Mouse (Mus musculus): ENCODE data around the gene Rhbdl1. TPM values are rescaled to one million over a fixed set of nuclear protein-coding genes. Genes with fewer than 3 reads are reported as not detected.
"Not testable (repeated sequence)": the region's sequence is repeated elsewhere in the genome, so short reads cannot be mapped to it uniquely, and the experiment has no call there.

Gene Rhbdl1
- polyA plus RNA-seq, 1 experiment from 2014 or later = 2.1 TPM

GRCm38 (mm10) chr17:25875171-25876136, 38.4 kb upstream of the Rhbdl1 start:
- Histone ChIP-seq H3K4me2 (ENCODE audit: low read depth, low read length, severe bottlenecking) (peak overlapping the region; percentile 87), H3K27me3 (ENCODE audit: control insufficient read depth, insufficient read depth, low read length) (no peaks in the 10 kb centered on the region), H3K27ac (ENCODE audit: low read depth, low read length) (peak overlapping the region; percentile 58), H3K4me3 (ENCODE audit: low read depth, low read length) (peak overlapping the region; percentile 57), H3K36me3 (ENCODE audit: control insufficient read depth, insufficient read depth, low read length) (no peaks in the 10 kb centered on the region; the same call in 1 of the 2 replicates), H3K9me3 (ENCODE audit: control insufficient read depth, low read length) (no peaks in the 10 kb centered on the region), H3K4me1 (replicated peaks; ENCODE audit: control insufficient read depth, insufficient read depth, low read length) (peaks cover 14% of the 10 kb centered on the region), H3K9ac (ENCODE audit: low read length) (peak overlapping the region; percentile 82)
- DNase-seq (ENCODE audit: low spot score) (peak; percentile 94), ATAC-seq (replicated peaks; ENCODE audit: low FRiP score) (peak; percentile 91)
- 1% methylated on average over 59 of the region's 59 CpGs for WGBS

- Histone ChIP-seq H3K9ac (ENCODE audit: low read length) (peak within 1 kb of the TSS; percentile 82), H3K27me3 (ENCODE audit: control insufficient read depth, insufficient read depth, low read length) (no peaks in the 10 kb centered on the region), H3K36me3 (ENCODE audit: control insufficient read depth, insufficient read depth, low read length) (no peaks in the 10 kb centered on the region; the same call in 1 of the 2 replicates), H3K4me3 (ENCODE audit: low read depth, low read length) (peak within 1 kb of the TSS; percentile 57), H3K27ac (ENCODE audit: low read depth, low read length) (peak within 1 kb of the TSS; percentile 58), H3K4me1 (replicated peaks; ENCODE audit: control insufficient read depth, insufficient read depth, low read length) (peaks cover 8% of the 10 kb centered on the region; the same call in 1 of the 2 replicates), H3K9me3 (ENCODE audit: control insufficient read depth, low read length) (no peaks in the 10 kb centered on the region), H3K4me2 (ENCODE audit: low read depth, low read length, severe bottlenecking) (peak within 1 kb of the TSS; percentile 87)
- WGBS = under 1% methylated on average over 25 of the region's 25 CpGs
- ATAC-seq (replicated peaks; ENCODE audit: low FRiP score) (peak; percentile 71), DNase-seq (ENCODE audit: low spot score) (peak; percentile 97)
Observed at GRCm38 (mm10) chr17:25874721-25875170, 37.7 kb upstream of the Rhbdl1 start, which contains the start of gene Mettl26. Gene Mettl26 (plus strand): TSS chr17:25875074.

- WGBS = 5% methylated on average over 14 of the region's 14 CpGs
- Histone ChIP-seq H3K4me3 (ENCODE audit: low read depth, low read length) (peak overlapping the region; percentile 57), H3K36me3 (ENCODE audit: control insufficient read depth, insufficient read depth, low read length) (no peaks in the 10 kb centered on the region; the same call in 1 of the 2 replicates), H3K4me2 (ENCODE audit: low read depth, low read length, severe bottlenecking) (peak overlapping the region; percentile 87), H3K4me1 (replicated peaks; ENCODE audit: control insufficient read depth, insufficient read depth, low read length) (peaks cover 8% of the 10 kb centered on the region; the same call in 1 of the 2 replicates), H3K9ac (ENCODE audit: low read length) (peak overlapping the region; percentile 58), H3K9me3 (ENCODE audit: control insufficient read depth, low read length) (no peaks in the 10 kb centered on the region), H3K27me3 (ENCODE audit: control insufficient read depth, insufficient read depth, low read length) (no peaks in the 10 kb centered on the region), H3K27ac (ENCODE audit: low read depth, low read length) (peak overlapping the region; percentile 47; the same call in 1 of the 2 replicates)
- ATAC-seq (replicated peaks; ENCODE audit: low FRiP score) (0 out of 2 replicates have a peak, but pooled peaks have one; percentile 3), DNase-seq (ENCODE audit: low spot score) (no peak)
Observed at GRCm38 (mm10) chr17:25874148-25874720, 37.1 kb upstream of the Rhbdl1 start.

GRCm38 (mm10) chr17:25873405-25874147, 36.5 kb upstream of the Rhbdl1 start:
- DNase-seq (ENCODE audit: low spot score) = no peak
- Histone ChIP-seq H3K4me1 (replicated peaks; ENCODE audit: control insufficient read depth, insufficient read depth, low read length) (peaks cover 12% of the 10 kb centered on the region; the same call in 1 of the 2 replicates), H3K4me2 (ENCODE audit: low read depth, low read length, severe bottlenecking) (peak overlapping the region; percentile 87; the same call in 1 of the 2 replicates), H3K36me3 (ENCODE audit: control insufficient read depth, insufficient read depth, low read length) (no peaks in the 10 kb centered on the region; the same call in 1 of the 2 replicates), H3K9ac (ENCODE audit: low read length) (0 out of 2 replicates have a peak overlapping the region, but pooled peaks have one; percentile 20), H3K9me3 (ENCODE audit: control insufficient read depth, low read length) (no peaks in the 10 kb centered on the region), H3K4me3 (ENCODE audit: low read depth, low read length) (peak overlapping the region; percentile 57; the same call in 1 of the 2 replicates), H3K27ac (ENCODE audit: low read depth, low read length) (no peak overlapping the region), H3K27me3 (ENCODE audit: control insufficient read depth, insufficient read depth, low read length) (no peaks in the 10 kb centered on the region)
- ATAC-seq (replicated peaks; ENCODE audit: low FRiP score) = no peak
- WGBS = 84% methylated on average over 11 of the region's 11 CpGs

GRCm38 (mm10) chr17:25872676-25873075, 35.6 kb upstream of the Rhbdl1 start:
- Histone ChIP-seq H3K9ac (ENCODE audit: low read length) (no peak overlapping the region), H3K4me1 (replicated peaks; ENCODE audit: control insufficient read depth, insufficient read depth, low read length) (peaks cover 17% of the 10 kb centered on the region), H3K4me3 (ENCODE audit: low read depth, low read length) (no peak overlapping the region), H3K27ac (ENCODE audit: low read depth, low read length) (no peak overlapping the region), H3K36me3 (ENCODE audit: control insufficient read depth, insufficient read depth, low read length) (no peaks in the 10 kb centered on the region), H3K27me3 (ENCODE audit: control insufficient read depth, insufficient read depth, low read length) (no peaks in the 10 kb centered on the region), H3K4me2 (ENCODE audit: low read depth, low read length, severe bottlenecking) (no peak overlapping the region), H3K9me3 (ENCODE audit: control insufficient read depth, low read length) (no peaks in the 10 kb centered on the region)
- WGBS = 89% methylated on average over 3 of the region's 3 CpGs
- ATAC-seq (replicated peaks; ENCODE audit: low FRiP score) (no peak), DNase-seq (ENCODE audit: low spot score) (no peak)

GRCm38 (mm10) chr17:25871566-25871965, 34.5 kb upstream of the Rhbdl1 start:
- not testable (repeated sequence) for H3K27me3 ChIP-seq (ENCODE audit: control insufficient read depth, insufficient read depth, low read length); H3K27ac ChIP-seq (ENCODE audit: low read depth, low read length); DNase-seq (ENCODE audit: low spot score); H3K4me2 ChIP-seq (ENCODE audit: low read depth, low read length, severe bottlenecking); H3K4me3 ChIP-seq (ENCODE audit: low read depth, low read length); H3K36me3 ChIP-seq (ENCODE audit: control insufficient read depth, insufficient read depth, low read length); H3K9me3 ChIP-seq (ENCODE audit: control insufficient read depth, low read length); ATAC-seq (replicated peaks; ENCODE audit: low FRiP score); H3K9ac ChIP-seq (ENCODE audit: low read length)
- peaks cover 20% of the 10 kb centered on the region for H3K4me1 ChIP-seq (replicated peaks; ENCODE audit: control insufficient read depth, insufficient read depth, low read length)

GRCm38 (mm10) chr17:25869954-25870353, 32.9 kb upstream of the Rhbdl1 start:
- no peaks in the 10 kb centered on the region for H3K36me3 ChIP-seq (ENCODE audit: control insufficient read depth, insufficient read depth, low read length)

GRCm38 (mm10) chr17:25869498-25869897, 32.4 kb upstream of the Rhbdl1 start:
- 90% methylated on average over 8 of the region's 8 CpGs for WGBS
- H3K36me3 ChIP-seq (ENCODE audit: control insufficient read depth, insufficient read depth, low read length) = no peaks in the 10 kb centered on the region
- H3K27ac ChIP-seq (ENCODE audit: low read depth, low read length) = no peak overlapping the region
- H3K4me3 ChIP-seq (ENCODE audit: low read depth, low read length) = no peak overlapping the region
- no peak for ATAC-seq (replicated peaks; ENCODE audit: low FRiP score)
- H3K4me2 ChIP-seq (ENCODE audit: low read depth, low read length, severe bottlenecking) = no peak overlapping the region
- DNase-seq (ENCODE audit: low spot score) = no peak
- H3K9ac ChIP-seq (ENCODE audit: low read length) = no peak overlapping the region
- H3K9me3 ChIP-seq (ENCODE audit: control insufficient read depth, low read length) = no peaks in the 10 kb centered on the region
- no peaks in the 10 kb centered on the region for H3K27me3 ChIP-seq (ENCODE audit: control insufficient read depth, insufficient read depth, low read length)
- H3K4me1 ChIP-seq (replicated peaks; ENCODE audit: control insufficient read depth, insufficient read depth, low read length) = peaks cover 12% of the 10 kb centered on the region

More at GRCm38 (mm10) chr17:25869954-25870353, 32.9 kb upstream of the Rhbdl1 start:
- peaks cover 12% of the 10 kb centered on the region for H3K4me1 ChIP-seq (replicated peaks; ENCODE audit: control insufficient read depth, insufficient read depth, low read length)
- no peaks in the 10 kb centered on the region for H3K9me3 ChIP-seq (ENCODE audit: control insufficient read depth, low read length)
- no peak overlapping the region for H3K4me2 ChIP-seq (ENCODE audit: low read depth, low read length, severe bottlenecking)
- H3K27me3 ChIP-seq (ENCODE audit: control insufficient read depth, insufficient read depth, low read length) = no peaks in the 10 kb centered on the region
- ATAC-seq (replicated peaks; ENCODE audit: low FRiP score) (no peak), DNase-seq (ENCODE audit: low spot score) (no peak)
- WGBS = 88% methylated on average over 2 of the region's 2 CpGs
- H3K27ac ChIP-seq (ENCODE audit: low read depth, low read length) = no peak overlapping the region
- no peak overlapping the region for H3K4me3 ChIP-seq (ENCODE audit: low read depth, low read length)
- no peak overlapping the region for H3K9ac ChIP-seq (ENCODE audit: low read length)
